Mouse (Mus musculus): ENCODE measurements at regions not wholly inside any gene's neighbourhood (a gene's known extent, or its start where the extent isn't known, plus 50 kb on each side); places are given as distances from the start of the nearest gene placed in this dataset.

- TF ChIP-seq CTCF (IDR thresholded peaks at IDR 0.05; ENCODE audit: insufficient read depth, low read depth, low read length) = no peak
- no peak for TF ChIP-seq POLR2A (IDR thresholded peaks at IDR 0.05; ENCODE audit: insufficient read depth, low read depth, low read length)
These were observed 66.3 kb upstream of the Ado start for GRCm38 (mm10) chr10:67615016-67615415.

All from olfactory bulb, adult 2 months (tissue).